Mouse (Mus musculus) forebrain, embryonic 13.5 days (tissue): ENCODE data around the gene Whrn. TPM values are rescaled to one million over a fixed set of nuclear protein-coding genes. Genes with fewer than 3 reads are reported as not detected.
A peak's percentile ranks its signal among the peaks of the same experiment; 100 is the strongest.

Experiments used
- ATAC-seq: fragments of 200-750 bp; cut with Nextera tagmentation; 2 replicates; pipeline ENCODE4 v1.8.0; 2017
- H3K27ac ChIP-seq: fragments of 300-500 bp; sonication (generic); 2 replicates; pipeline ENCODE4 v1.5.1; 2015; ENCODE audit warnings: inconsistent platforms, mild to moderate bottlenecking, moderate library complexity
- H3K27me3 ChIP-seq: fragments of 300-500 bp; sonication (generic); 2 replicates; pipeline ENCODE4 v1.6.1; 2015; ENCODE audit warnings: mild to moderate bottlenecking, inconsistent platforms
- H3K36me3 ChIP-seq: fragments of 300-500 bp; sonication (generic); 2 replicates; pipeline ENCODE4 v1.6.1; 2015; ENCODE audit warnings: mild to moderate bottlenecking, inconsistent platforms; ENCODE audit not compliant: poor library complexity, severe bottlenecking
- H3K4me1 ChIP-seq: fragments of 300-500 bp; sonication (generic); 2 replicates; pipeline ENCODE4 v1.6.1; 2015; ENCODE audit warnings: inconsistent platforms
- H3K4me2 ChIP-seq: fragments of 300-500 bp; sonication (generic); 2 replicates; pipeline ENCODE4 v1.6.1; 2015; ENCODE audit warnings: inconsistent platforms, mild to moderate bottlenecking, moderate library complexity
- H3K4me3 ChIP-seq: fragments of 300-500 bp; sonication (generic); 2 replicates; pipeline ENCODE4 v1.5.1; 2015; ENCODE audit warnings: mild to moderate bottlenecking, inconsistent platforms
- H3K9ac ChIP-seq: fragments of 300-500 bp; sonication (generic); 2 replicates; pipeline ENCODE4 v1.6.1; 2015; ENCODE audit warnings: mild to moderate bottlenecking, inconsistent platforms
- H3K9me3 ChIP-seq: fragments of 300-500 bp; sonication (generic); replicated peaks from 2 replicates; pipeline ENCODE4 v1.6.1; 2016; ENCODE audit warnings: inconsistent platforms
- WGBS: fragments of 180-500 bp; shearing (Covaris S2); methylation state at CpG from one replicate; pipeline ENCODE4 v1.1.7; 2015; 5-methylcytosine and 5-hydroxymethylcytosine counted together
- polyA plus RNA-seq: library from polyadenylated mRNA; unstranded; fragments of >200 nt; fragmentation: Nextera tagmentation; extraction: Ambion mirVana; gene quantifications from 2 replicates; pipeline ENCODE4 v1.2.1, GENCODE M21; 2015

Gene Whrn
- polyA plus RNA-seq, 1 experiment from 2014 or later: 5.5 TPM

GRCm38 (mm10) chr4:63389121-63389886 lies 106.5 kb downstream of the Whrn start:
- WGBS: 3% methylated on average over 8 of the region's 8 CpGs

DNA sequence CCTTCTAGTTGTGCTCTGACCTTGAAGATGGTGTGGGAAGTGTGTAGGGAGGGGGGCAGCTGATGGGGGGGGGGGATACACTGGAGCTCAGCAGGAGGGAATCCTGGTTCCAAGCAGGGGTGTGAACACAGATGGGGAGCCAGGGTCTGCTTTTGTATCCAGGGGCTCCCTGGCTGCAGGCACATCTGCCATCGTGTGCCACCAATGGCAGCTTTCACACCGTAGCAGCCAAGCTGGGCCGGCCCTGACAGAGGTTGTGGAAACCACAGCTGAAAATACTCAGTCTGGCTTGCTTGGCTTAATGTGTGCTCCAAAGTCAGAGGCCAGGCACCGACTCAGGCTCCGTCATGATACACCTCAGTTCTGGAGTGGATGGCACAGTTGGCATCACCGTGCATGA lies 107.8 kb downstream of the Whrn start:
- Histone ChIP-seq H3K27me3 (no peaks in the 10 kb centered on the region), H3K4me3 (no peak overlapping the region), H3K27ac (peak overlapping the region; percentile 88), H3K9me3 (no peaks in the 10 kb centered on the region), H3K4me2 (0 out of 2 replicates have a peak overlapping the region, but pooled peaks have one; percentile 12), H3K9ac (no peak overlapping the region; the same call in 1 of the 2 replicates), H3K36me3 (peaks cover 65% of the 10 kb centered on the region), H3K4me1 (peaks cover 55% of the 10 kb centered on the region)
- no peak for ATAC-seq
- WGBS: 66% methylated on average over 6 of the region's 6 CpGs

More at GRCm38 (mm10) chr4:63389121-63389886, 106.5 kb downstream of the Whrn start:
- Histone ChIP-seq H3K4me3 (no peak overlapping the region), H3K36me3 (peaks cover 64% of the 10 kb centered on the region), H3K9ac (peak overlapping the region; percentile 12; the same call in 1 of the 2 replicates), H3K9me3 (no peaks in the 10 kb centered on the region), H3K4me1 (peaks cover 63% of the 10 kb centered on the region), H3K4me2 (peak overlapping the region; percentile 12), H3K27ac (peak overlapping the region; percentile 88), H3K27me3 (no peaks in the 10 kb centered on the region)
- peak; percentile 82 for ATAC-seq

- no peak for ATAC-seq
- Histone ChIP-seq H3K27me3 (no peaks in the 10 kb centered on the region), H3K9ac (no peak overlapping the region), H3K27ac (no peak overlapping the region), H3K9me3 (no peaks in the 10 kb centered on the region), H3K36me3 (peaks cover 67% of the 10 kb centered on the region), H3K4me3 (no peak overlapping the region), H3K4me2 (no peak overlapping the region), H3K4me1 (peaks cover 40% of the 10 kb centered on the region)
- WGBS: 56% methylated on average over 11 of the region's 11 CpGs
These were observed 110.0 kb downstream of the Whrn start for GRCm38 (mm10) chr4:63385784-63386183.

GRCm38 (mm10) chr4:63385253-63385652 lies 110.5 kb downstream of the Whrn start:
- no peak for ATAC-seq
- Histone ChIP-seq H3K9me3 (no peaks in the 10 kb centered on the region), H3K27ac (no peak overlapping the region), H3K9ac (no peak overlapping the region), H3K27me3 (no peaks in the 10 kb centered on the region), H3K4me3 (no peak overlapping the region), H3K36me3 (peaks cover 67% of the 10 kb centered on the region), H3K4me2 (no peak overlapping the region), H3K4me1 (peaks cover 35% of the 10 kb centered on the region)
- WGBS: 94% methylated on average over 3 of the region's 3 CpGs

- no peak overlapping the region for H3K9ac ChIP-seq
- no peaks in the 10 kb centered on the region for H3K9me3 ChIP-seq
- no peaks in the 10 kb centered on the region for H3K27me3 ChIP-seq
- no peak for ATAC-seq
- H3K27ac ChIP-seq: no peak overlapping the region
- H3K36me3 ChIP-seq: peaks cover 75% of the 10 kb centered on the region
- 93% methylated on average over 4 of the region's 4 CpGs for WGBS
- no peak overlapping the region for H3K4me3 ChIP-seq
- peaks cover 25% of the 10 kb centered on the region for H3K4me1 ChIP-seq
- H3K4me2 ChIP-seq: no peak overlapping the region
These were observed 111.5 kb downstream of the Whrn start for GRCm38 (mm10) chr4:63384262-63384661.

DNA sequence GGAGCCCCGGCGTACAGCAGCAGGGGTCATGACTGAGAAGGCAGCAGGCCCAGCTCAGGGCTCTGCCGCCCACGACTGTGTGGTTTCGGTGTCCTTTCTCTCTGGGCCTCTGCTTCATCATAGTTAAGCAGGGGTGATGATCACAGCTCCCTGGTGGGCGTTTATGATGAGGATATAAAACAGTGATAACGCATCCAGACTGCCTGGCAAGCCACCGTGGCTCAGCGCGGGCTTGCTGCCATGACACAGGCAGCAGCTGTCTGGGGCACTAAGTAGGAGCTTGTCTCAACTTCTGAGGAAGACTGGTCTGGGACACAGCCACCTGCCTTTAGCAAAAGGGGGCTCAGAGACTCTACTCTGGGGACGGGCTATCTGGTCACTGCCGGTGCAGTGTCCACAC lies 112.3 kb downstream of the Whrn start:
- H3K27ac ChIP-seq: no peak overlapping the region
- WGBS: 78% methylated on average over 12 of the region's 12 CpGs
- no peak for ATAC-seq
- H3K4me3 ChIP-seq: no peak overlapping the region
- peaks cover 17% of the 10 kb centered on the region for H3K4me1 ChIP-seq
- peaks cover 83% of the 10 kb centered on the region for H3K36me3 ChIP-seq
- H3K27me3 ChIP-seq: no peaks in the 10 kb centered on the region
- no peaks in the 10 kb centered on the region for H3K9me3 ChIP-seq
- no peak overlapping the region for H3K9ac ChIP-seq
- no peak overlapping the region for H3K4me2 ChIP-seq

DNA sequence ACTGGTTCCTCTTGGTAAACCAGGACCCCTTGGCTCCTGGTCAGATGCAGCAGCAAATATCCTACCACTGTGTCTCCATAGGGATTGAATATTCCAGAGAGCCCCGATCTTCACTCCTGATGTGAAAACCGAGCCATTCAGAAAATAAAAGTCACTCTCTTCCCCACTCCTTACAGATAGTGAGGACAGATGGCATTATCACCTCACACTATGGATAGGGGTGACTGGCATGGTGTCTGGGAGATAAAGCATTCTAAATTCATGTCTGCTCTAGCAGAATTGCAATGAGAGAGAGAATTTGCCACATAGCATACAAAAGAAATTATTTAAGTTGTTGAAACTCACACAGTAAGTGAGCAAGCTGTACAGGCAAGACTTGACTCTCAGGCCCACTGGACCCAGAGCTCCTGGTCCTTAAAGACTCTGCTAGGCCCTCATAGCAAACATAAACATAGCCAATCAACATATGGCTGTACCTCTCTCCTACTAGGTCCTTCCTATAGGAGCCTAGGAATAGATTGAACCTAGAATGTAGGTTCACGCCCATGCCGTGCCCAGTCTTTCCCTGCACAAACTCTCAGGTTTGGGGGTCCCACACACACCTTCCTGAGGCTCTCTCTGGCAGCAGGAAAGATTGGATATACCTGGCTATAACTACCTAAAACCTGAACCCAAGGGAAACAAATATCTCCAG lies 113.0 kb downstream of the Whrn start:
- H3K4me1 ChIP-seq: peaks cover 11% of the 10 kb centered on the region
- no peaks in the 10 kb centered on the region for H3K27me3 ChIP-seq
- no peak overlapping the region for H3K4me2 ChIP-seq
- ATAC-seq: no peak
- H3K9ac ChIP-seq: no peak overlapping the region
- H3K27ac ChIP-seq: no peak overlapping the region
- 93% methylated on average over 4 of the region's 4 CpGs for WGBS
- H3K4me3 ChIP-seq: no peak overlapping the region
- no peaks in the 10 kb centered on the region for H3K9me3 ChIP-seq
- peaks cover 90% of the 10 kb centered on the region for H3K36me3 ChIP-seq

DNA sequence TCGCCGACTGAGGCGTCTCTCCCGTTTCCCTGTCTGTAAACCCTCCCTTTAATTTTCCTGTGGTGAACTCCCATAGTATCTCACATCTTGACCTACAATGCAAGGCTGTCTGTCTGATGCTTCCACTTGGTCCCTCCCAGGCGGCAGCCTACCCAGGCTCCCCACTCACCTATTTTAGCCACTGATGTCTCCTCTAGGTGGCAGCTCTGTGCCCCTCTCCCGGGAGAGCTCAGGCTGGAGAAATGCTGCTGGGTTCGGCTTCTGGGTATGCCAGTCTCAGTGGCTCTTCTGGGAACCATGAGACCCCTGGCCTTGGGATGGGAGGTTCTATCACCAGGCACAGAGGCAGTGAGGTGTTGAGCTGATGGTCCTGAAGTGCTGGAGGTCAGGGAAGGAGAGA lies 118.3 kb downstream of the Whrn start:
- ATAC-seq: no peak; the same call in 1 of the 2 replicates
- Histone ChIP-seq H3K4me2 (no peak overlapping the region), H3K9ac (no peak overlapping the region), H3K9me3 (no peaks in the 10 kb centered on the region), H3K36me3 (peaks cover 99% of the 10 kb centered on the region), H3K4me1 (0 out of 2 replicates have a peak, but pooled peaks cover 7% of the 10 kb centered on the region), H3K27me3 (no peaks in the 10 kb centered on the region), H3K27ac (no peak overlapping the region), H3K4me3 (no peak overlapping the region)
- WGBS: 68% methylated on average over 7 of the region's 7 CpGs

DNA sequence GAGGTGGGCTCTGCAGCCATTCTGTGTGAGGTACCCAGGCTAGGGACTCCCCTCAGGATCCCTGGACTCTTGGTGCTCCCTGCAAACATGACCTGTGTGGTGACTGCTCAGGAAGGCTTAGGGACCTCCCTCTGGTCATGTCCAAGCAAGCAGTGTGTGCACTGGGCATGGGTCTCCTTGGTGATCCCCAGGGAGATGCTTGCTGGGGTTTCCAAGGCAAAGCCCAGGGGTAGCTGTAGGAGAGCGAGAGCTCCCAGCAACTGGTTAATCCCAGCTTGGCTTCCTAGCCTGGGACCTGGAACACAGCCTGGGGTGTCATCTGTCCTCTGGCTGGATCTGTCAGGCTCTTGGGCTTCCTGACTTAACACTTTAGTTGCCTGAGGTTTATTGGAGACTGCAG lies 120.4 kb downstream of the Whrn start:
- peaks cover 99% of the 10 kb centered on the region for H3K36me3 ChIP-seq

GRCm38 (mm10) chr4:63374331-63374730 lies 121.5 kb downstream of the Whrn start:
- 90% methylated on average over 12 of the region's 12 CpGs for WGBS
- H3K9me3 ChIP-seq: no peaks in the 10 kb centered on the region
- H3K27ac ChIP-seq: 0 out of 2 replicates have a peak overlapping the region, but pooled peaks have one; percentile 6
- H3K4me3 ChIP-seq: no peak overlapping the region
- 0 out of 2 replicates have a peak, but pooled peaks cover 7% of the 10 kb centered on the region for H3K4me1 ChIP-seq
- ATAC-seq: no peak
- no peaks in the 10 kb centered on the region for H3K27me3 ChIP-seq
- no peak overlapping the region for H3K4me2 ChIP-seq
- H3K9ac ChIP-seq: no peak overlapping the region
- peaks cover 98% of the 10 kb centered on the region for H3K36me3 ChIP-seq

More for the DNA sequence above, 120.4 kb downstream of the Whrn start:
- 0 out of 2 replicates have a peak, but pooled peaks cover 7% of the 10 kb centered on the region for H3K4me1 ChIP-seq
- no peaks in the 10 kb centered on the region for H3K9me3 ChIP-seq
- ATAC-seq: no peak
- H3K9ac ChIP-seq: no peak overlapping the region
- no peak overlapping the region for H3K27ac ChIP-seq
- H3K4me2 ChIP-seq: no peak overlapping the region
- WGBS: 55% methylated on average over 1 of the region's 1 CpGs
- no peaks in the 10 kb centered on the region for H3K27me3 ChIP-seq
- no peak overlapping the region for H3K4me3 ChIP-seq

GRCm38 (mm10) chr4:63373404-63373803 lies 122.4 kb downstream of the Whrn start:
- 95% methylated on average over 8 of the region's 8 CpGs for WGBS
- Histone ChIP-seq H3K4me1 (0 out of 2 replicates have a peak, but pooled peaks cover 7% of the 10 kb centered on the region), H3K36me3 (peaks cover 98% of the 10 kb centered on the region), H3K27ac (no peak overlapping the region), H3K9me3 (no peaks in the 10 kb centered on the region), H3K27me3 (no peaks in the 10 kb centered on the region), H3K4me3 (no peak overlapping the region), H3K4me2 (no peak overlapping the region), H3K9ac (no peak overlapping the region)
- no peak for ATAC-seq

- Histone ChIP-seq H3K27ac (no peak overlapping the region), H3K9me3 (no peaks in the 10 kb centered on the region), H3K36me3 (peaks cover 97% of the 10 kb centered on the region), H3K4me3 (no peak overlapping the region), H3K9ac (no peak overlapping the region), H3K4me2 (no peak overlapping the region), H3K27me3 (no peaks in the 10 kb centered on the region), H3K4me1 (0 out of 2 replicates have a peak, but pooled peaks cover 7% of the 10 kb centered on the region)
- no peak for ATAC-seq
- WGBS: 65% methylated on average over 3 of the region's 3 CpGs
These were observed 123.9 kb downstream of the Whrn start for GRCm38 (mm10) chr4:63371890-63372289.
